Mouse (Mus musculus) intestine, postnatal 0 days (tissue): ENCODE measurements around the gene Adgrl1. TPM values are rescaled to one million over a fixed set of nuclear protein-coding genes. Genes with fewer than 3 reads are reported as not detected.

Experiments
- ATAC-seq: fragments of 200-750 bp; cut with Nextera tagmentation; 2 replicates; pipeline ENCODE4 v1.8.0; 2017; ENCODE audit warnings: mild to moderate bottlenecking, moderate TSS enrichment, moderate library complexity
- H3K27ac ChIP-seq: fragments of 300-500 bp; sonication (generic); 2 replicates; pipeline ENCODE4 v1.5.1; 2014; ENCODE audit warnings: mild to moderate bottlenecking, low read depth, low read length, moderate library complexity
- H3K27me3 ChIP-seq: fragments of 300-500 bp; sonication (generic); replicated peaks from 2 replicates; pipeline ENCODE4 v1.6.1; 2014; ENCODE audit warnings: low read length, mixed read lengths; ENCODE audit not compliant: control insufficient read depth, insufficient read depth
- H3K36me3 ChIP-seq: fragments of 300-500 bp; sonication (generic); 2 replicates; pipeline ENCODE4 v1.6.1; 2014; ENCODE audit warnings: mild to moderate bottlenecking, moderate library complexity; ENCODE audit not compliant: control insufficient read depth, insufficient read depth
- H3K4me1 ChIP-seq: fragments of 300-500 bp; sonication (generic); replicated peaks from 2 replicates; pipeline ENCODE4 v1.6.1; 2014; ENCODE audit warnings: antibody characterized with exemption, low read length, mixed read lengths; ENCODE audit not compliant: control insufficient read depth, insufficient read depth
- H3K4me2 ChIP-seq: fragments of 300-500 bp; sonication (generic); replicated peaks from 2 replicates; pipeline ENCODE4 v1.6.1; 2014; ENCODE audit warnings: low read depth, mild to moderate bottlenecking, moderate library complexity
- H3K4me3 ChIP-seq: fragments of 300-500 bp; sonication (generic); 2 replicates; pipeline ENCODE4 v1.5.1; 2014; ENCODE audit warnings: low read depth, low read length
- H3K9ac ChIP-seq: fragments of 300-500 bp; sonication (generic); 2 replicates; pipeline ENCODE4 v1.6.1; 2014; ENCODE audit warnings: mild to moderate bottlenecking, low read depth, low read length
- H3K9me3 ChIP-seq: fragments of 300-500 bp; sonication (generic); 2 replicates; pipeline ENCODE4 v1.6.1; 2016; ENCODE audit warnings: mixed run types; ENCODE audit not compliant: control insufficient read depth
- CTCF ChIP-seq: sonication (generic); IDR thresholded peaks from 2 replicates; pipeline ENCODE4 v1.5.1; 2016; ENCODE audit warnings: low read depth, mild to moderate bottlenecking, control low read depth, antibody characterized with exemption, moderate library complexity
- WGBS: fragments of 180-500 bp; shearing (Covaris S2); extraction: QIAGEN DNeasy Blood & Tissue Kit; methylation state at CpG from one replicate; pipeline ENCODE4 v1.1.7; 2014; 5-methylcytosine and 5-hydroxymethylcytosine counted together
- polyA plus RNA-seq: library from polyadenylated mRNA; unstranded; fragments of >200 nt; fragmentation: Nextera tagmentation; extraction: Ambion mirVana; gene quantifications from 2 replicates; pipeline ENCODE4 v1.2.1, GENCODE M21; 2015

The Adgrl1 gene
- polyA plus RNA-seq, 1 experiment from 2014 or later: 4.4 TPM

DNA sequence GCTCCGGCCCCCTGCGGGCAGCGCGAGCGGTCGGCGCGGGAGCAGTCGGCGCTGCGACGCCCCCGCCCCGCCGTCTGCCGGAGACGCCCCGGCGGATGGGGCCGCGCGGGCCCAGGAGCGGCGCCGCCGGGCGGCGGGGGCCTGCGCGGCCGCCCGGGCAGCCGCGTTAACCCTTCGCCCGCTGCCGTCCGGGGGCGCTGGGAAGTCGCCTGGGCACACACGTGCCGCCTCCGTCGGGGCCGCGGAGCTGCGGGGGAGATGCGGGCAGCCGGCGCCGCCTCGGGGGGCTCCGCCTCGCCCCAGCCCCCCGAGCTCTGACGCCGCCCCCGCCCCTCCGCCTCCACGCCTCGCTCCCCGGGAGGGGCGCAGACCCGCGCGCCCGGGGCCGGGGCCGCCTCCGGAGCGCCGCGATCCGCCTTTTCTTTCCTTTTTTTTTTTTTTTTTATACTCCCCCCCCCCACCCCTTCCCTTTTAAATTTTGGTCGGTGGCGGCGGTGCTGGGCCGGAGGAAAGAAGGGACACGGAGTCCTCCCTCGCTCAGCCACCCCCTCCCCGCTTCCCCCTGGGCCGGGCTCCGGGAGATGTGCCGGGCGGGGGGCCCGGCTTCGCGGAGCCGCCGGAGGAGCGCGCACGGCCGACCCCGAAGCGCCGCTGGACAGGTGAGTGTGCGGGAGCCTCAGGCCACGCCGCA is 506 bp downstream of the Adgrl1 start:
- TF ChIP-seq CTCF: no peak
- H3K27me3 ChIP-seq: peaks cover 34% of the 10 kb centered on the region
- H3K4me2 ChIP-seq: peak overlapping the region; percentile 84
- peak; percentile 9; the same call in 1 of the 2 replicates for ATAC-seq
- no peaks in the 10 kb centered on the region for H3K9me3 ChIP-seq
- no peaks in the 10 kb centered on the region for H3K4me1 ChIP-seq
- peak overlapping the region; percentile 49 for H3K9ac ChIP-seq
- 0% methylated on average over 43 of the region's 100 CpGs for WGBS
- peak overlapping the region; percentile 75 for H3K4me3 ChIP-seq
- H3K27ac ChIP-seq: peak overlapping the region; percentile 80
- H3K36me3 ChIP-seq: no peaks in the 10 kb centered on the region

DNA sequence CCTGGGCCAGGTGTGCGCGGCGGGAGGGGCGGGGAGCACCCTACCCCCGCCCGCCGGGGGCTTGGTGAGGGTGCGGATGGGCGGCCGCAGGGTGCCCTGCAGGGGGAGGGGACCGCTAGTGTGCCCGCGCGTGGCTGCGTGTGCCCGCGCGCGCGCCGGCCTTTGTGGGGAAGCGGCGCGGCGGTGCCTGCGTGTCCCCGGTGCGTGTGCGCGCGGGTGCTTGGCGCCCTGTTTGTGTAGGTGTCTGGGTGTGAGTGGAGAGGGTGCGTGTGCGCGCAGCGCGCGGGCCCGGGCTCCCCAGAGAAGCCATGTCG is 1.0 kb downstream of the Adgrl1 start:
- peak overlapping the region; percentile 75 for H3K4me3 ChIP-seq
- H3K9ac ChIP-seq: peak overlapping the region; percentile 49
- H3K4me2 ChIP-seq: peak overlapping the region; percentile 84
- ATAC-seq: no peak
- H3K27ac ChIP-seq: no peak overlapping the region
- H3K4me1 ChIP-seq: no peaks in the 10 kb centered on the region
- no peaks in the 10 kb centered on the region for H3K36me3 ChIP-seq
- H3K27me3 ChIP-seq: peaks cover 29% of the 10 kb centered on the region
- no peak for TF ChIP-seq CTCF
- no peaks in the 10 kb centered on the region for H3K9me3 ChIP-seq
- WGBS: under 1% methylated on average over 39 of the region's 40 CpGs

DNA sequence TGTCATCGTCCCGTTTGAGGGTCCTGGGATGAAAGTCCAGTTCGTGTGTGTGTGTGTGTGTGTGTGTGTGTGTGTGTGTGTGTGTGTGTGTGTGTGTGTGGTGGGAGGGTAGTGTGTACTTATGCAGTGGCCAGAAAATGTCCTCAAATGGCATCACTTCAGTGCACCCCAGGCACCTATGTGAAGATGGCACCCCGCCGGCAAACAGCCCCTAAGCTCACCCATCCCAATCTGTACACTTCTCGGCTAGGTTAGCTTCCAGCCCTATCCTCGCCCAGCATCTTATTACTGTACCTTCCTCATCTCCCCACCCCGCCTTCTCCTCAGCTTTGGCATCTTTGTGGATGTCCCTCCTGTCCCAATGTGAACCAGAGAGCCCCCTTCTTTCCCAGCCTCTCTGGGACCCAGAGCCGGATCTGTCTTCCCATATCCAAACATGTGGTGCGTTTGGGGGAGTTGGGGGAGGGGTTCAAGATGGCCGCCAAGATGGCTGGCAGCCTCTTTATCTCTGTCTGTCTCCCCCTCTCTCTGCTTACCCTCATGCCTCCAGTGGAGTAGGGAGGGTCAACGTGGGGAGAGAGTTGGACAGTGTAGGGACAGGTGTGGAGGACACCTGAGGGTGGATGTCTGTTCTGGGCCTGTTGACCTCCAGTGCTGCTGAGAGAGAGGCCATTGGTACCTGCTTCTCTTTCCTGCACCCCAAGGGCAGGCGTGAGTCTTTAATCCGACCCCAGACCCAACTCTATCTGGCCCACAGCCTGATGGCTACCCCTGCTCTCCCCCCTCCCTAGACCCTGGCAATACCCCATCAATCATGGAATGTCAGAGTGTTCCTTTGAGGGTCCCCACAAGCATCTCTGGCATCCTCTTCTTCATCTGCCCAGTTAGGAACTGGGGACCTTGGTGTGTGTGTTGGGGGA is 1.9 kb downstream of the Adgrl1 start:
- Histone ChIP-seq H3K27me3 (peaks cover 23% of the 10 kb centered on the region), H3K27ac (no peak overlapping the region), H3K4me1 (no peaks in the 10 kb centered on the region), H3K4me3 (peak overlapping the region; percentile 75), H3K9ac (no peak overlapping the region; the same call in 1 of the 2 replicates), H3K9me3 (no peaks in the 10 kb centered on the region), H3K4me2 (peak overlapping the region; percentile 84), H3K36me3 (no peaks in the 10 kb centered on the region)
- no peak for TF ChIP-seq CTCF
- ATAC-seq: no peak
- WGBS: 23% methylated on average over 14 of the region's 14 CpGs

DNA sequence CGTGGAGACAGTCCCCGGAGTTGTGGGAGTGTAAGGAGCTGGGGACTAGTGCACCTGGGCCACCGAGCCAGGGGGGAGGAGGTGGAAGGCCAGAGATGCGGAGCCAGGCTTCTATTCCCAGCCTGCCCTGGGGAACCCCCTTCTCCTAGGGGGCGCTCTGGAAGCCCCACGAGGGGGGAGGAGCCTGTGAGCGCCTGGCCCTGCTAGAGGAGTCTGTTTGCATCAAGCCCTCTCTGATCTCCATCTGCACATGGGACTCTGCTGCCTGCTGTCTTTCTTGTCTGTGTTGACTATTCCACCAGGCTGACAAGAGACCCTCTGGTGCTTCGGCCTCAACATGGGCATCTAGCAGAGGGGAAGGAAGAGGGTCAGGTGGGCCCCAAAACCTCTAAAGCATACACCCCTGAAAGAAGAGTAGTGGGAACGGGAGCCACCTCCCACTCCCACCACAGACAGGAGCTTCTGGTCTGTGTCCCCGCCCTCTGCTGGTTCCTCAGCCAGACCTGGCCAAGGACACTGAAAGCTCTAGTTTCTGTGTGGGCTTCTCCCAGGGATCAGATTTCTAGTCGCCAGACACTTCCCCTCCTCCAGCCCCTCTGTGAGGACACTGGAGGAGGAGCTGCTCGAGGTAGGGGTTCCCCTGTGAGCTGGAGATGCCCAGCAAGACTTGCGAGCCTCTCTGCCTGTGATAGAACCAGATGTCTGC is 3.2 kb downstream of the Adgrl1 start:
- H3K9ac ChIP-seq: no peak overlapping the region
- no peak for ATAC-seq
- H3K4me1 ChIP-seq: no peaks in the 10 kb centered on the region

DNA sequence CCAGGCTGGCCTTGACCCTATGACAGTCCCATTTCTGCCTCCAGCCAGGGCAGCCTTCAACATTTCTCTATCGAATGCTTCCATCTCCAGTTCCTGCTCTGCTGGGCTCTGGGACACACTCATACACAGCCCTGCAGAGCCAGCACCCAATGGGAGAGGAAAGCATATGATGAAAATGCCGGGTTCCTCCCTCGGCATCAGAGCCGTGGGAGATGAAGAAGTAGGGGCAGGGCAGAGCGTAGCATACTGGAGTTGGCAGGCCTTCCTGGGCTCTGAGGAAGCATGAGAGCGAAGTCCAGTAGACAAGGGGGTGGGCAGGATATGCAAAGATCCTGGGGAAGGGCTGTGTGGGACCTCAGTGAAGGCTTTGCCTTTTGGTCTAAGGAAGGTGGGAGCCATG is 8.7 kb downstream of the Adgrl1 start:
- H3K9me3 ChIP-seq: no peaks in the 10 kb centered on the region
- no peak overlapping the region for H3K27ac ChIP-seq
- no peak for ATAC-seq
- no peaks in the 10 kb centered on the region for H3K27me3 ChIP-seq
- no peak overlapping the region for H3K4me2 ChIP-seq
- no peaks in the 10 kb centered on the region for H3K4me1 ChIP-seq
- no peak for TF ChIP-seq CTCF
- H3K9ac ChIP-seq: no peak overlapping the region
- 57% methylated on average over 6 of the region's 6 CpGs for WGBS
- no peaks in the 10 kb centered on the region for H3K36me3 ChIP-seq
- H3K4me3 ChIP-seq: no peak overlapping the region

More for the DNA sequence above, 3.2 kb downstream of the Adgrl1 start:
- H3K4me3 ChIP-seq: no peak overlapping the region
- H3K36me3 ChIP-seq: no peaks in the 10 kb centered on the region
- 0 out of 2 replicates have a peak overlapping the region, but pooled peaks have one; percentile 6 for H3K4me2 ChIP-seq
- WGBS: 27% methylated on average over 12 of the region's 13 CpGs
- no peaks in the 10 kb centered on the region for H3K9me3 ChIP-seq
- TF ChIP-seq CTCF: no peak; the same call in 1 of the 2 replicates
- no peak overlapping the region for H3K27ac ChIP-seq
- peaks cover 11% of the 10 kb centered on the region for H3K27me3 ChIP-seq

DNA sequence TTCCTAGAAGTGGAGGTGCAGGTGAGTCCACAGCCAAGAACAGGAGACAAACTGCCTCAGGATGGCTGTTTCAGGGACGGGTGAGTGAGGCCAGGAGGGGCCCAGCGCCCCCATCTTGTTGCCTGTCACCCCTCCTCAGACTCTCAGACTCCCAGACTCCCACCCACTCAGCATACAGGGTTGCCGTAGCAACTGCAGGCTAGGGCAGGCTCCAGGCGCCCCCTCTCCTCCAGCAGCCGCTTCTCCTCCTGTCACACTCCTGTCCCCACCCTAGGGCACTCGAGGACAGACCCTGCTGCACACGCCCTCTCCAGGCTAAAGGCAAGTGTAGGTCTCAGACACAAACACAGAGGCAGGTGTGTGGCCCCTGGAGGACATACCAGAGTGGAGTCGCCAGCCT is 9.4 kb downstream of the Adgrl1 start:
- no peak overlapping the region for H3K4me3 ChIP-seq
- no peak overlapping the region for H3K9ac ChIP-seq
- H3K4me2 ChIP-seq: no peak overlapping the region
- H3K36me3 ChIP-seq: no peaks in the 10 kb centered on the region
- no peak overlapping the region for H3K27ac ChIP-seq
- ATAC-seq: no peak
- WGBS: 54% methylated on average over 8 of the region's 8 CpGs
- no peak for TF ChIP-seq CTCF
- H3K9me3 ChIP-seq: no peaks in the 10 kb centered on the region
- no peaks in the 10 kb centered on the region for H3K27me3 ChIP-seq
- H3K4me1 ChIP-seq: no peaks in the 10 kb centered on the region
